Mouse (Mus musculus) olfactory bulb, adult 2 months (tissue): Measurements from ENCODE around the gene Tmem239.

Source experiments
- CTCF ChIP-seq: fragments of 200-500 bp; IDR thresholded peaks from 2 replicates; pipeline ENCODE4 v1.5.1; 2012; ENCODE audit warnings: low read depth, mild to moderate bottlenecking, low read length, moderate library complexity; ENCODE audit not compliant: insufficient read depth
- POLR2A ChIP-seq: fragments of 200-500 bp; IDR thresholded peaks from 2 replicates; pipeline ENCODE4 v1.6.1; 2012; ENCODE audit warnings: mild to moderate bottlenecking, low read depth, low read length, moderate library complexity; ENCODE audit not compliant: insufficient read depth

DNA sequence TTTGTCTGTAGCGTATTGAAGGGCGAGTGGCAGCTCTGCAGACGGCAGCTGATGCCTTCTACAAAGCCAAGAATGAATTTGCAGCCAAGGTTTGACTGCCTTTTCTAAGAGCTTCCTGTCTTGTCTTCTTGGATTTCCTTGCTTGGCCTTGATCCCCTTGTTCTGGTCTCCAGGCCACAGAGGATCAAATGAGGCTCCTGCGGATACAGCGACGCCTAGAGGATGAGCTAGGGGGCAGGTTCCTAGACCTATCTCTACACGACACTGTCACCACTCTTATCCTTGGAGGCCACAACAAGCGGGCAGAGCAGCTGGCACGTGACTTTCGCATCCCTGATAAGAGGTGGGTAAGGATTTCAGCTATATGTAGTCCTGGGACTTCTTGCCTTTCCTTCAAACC is 35.9 kb downstream of the Tmem239 start:
- TF ChIP-seq CTCF (no peak), POLR2A (no peak)
